Mouse (Mus musculus) colon, adult 2 months (tissue): ENCODE data around the gene Sept10. TPM values are rescaled to one million over a fixed set of nuclear protein-coding genes. Genes with fewer than 3 reads are reported as not detected.

Experiments
- polyA plus RNA-seq: library from polyadenylated mRNA; depleted of rRNA; stranded (reverse); fragments of >200 nt; gene quantifications from 2 replicates; pipeline ENCODE4 v1.2.3, GENCODE M21; 2012; rRNA removed

The Sept10 gene
- 3.7 and 4.4 TPM in 2 replicates for polyA plus RNA-seq

GRCm38 (mm10) chr10:59221473-59222270, at the start of gene Sept10, which contains the start of gene Sowahc:
Gene Sept10, minus strand, starts transcription at chr10:59221847.
Gene Sowahc, plus strand, starts transcription at chr10:59221953.

Other genes starting within 250 kb of the Sept10 start
- 15.1 and 16.6 TPM in 2 replicates for gene Sowahc, start 106 bp upstream of the Sept10 start, polyA plus RNA-seq
- 6.5 and 7.0 TPM in 2 replicates for gene P4ha1, start 101.4 kb upstream of the Sept10 start, polyA plus RNA-seq
- gene Gm10273, start 173.8 kb upstream of the Sept10 start, polyA plus RNA-seq: 3.4 and 4.5 TPM in 2 replicates
- 1.7 and 2.5 TPM in 2 replicates for gene Pla2g12b, start 181.8 kb upstream of the Sept10 start, polyA plus RNA-seq
- gene Oit3, start 219.9 kb upstream of the Sept10 start, polyA plus RNA-seq: 0.09 and 0.70 TPM in 2 replicates